ENCODE assay signal across 20 mouse cellular contexts in genomic region chr11:95026849-95027248, GRCm38 (mm10). TPM values are rescaled to one million over a fixed set of nuclear protein-coding genes. Genes with fewer than 3 reads are reported as not detected.
A peak's percentile ranks its signal among the peaks of the same experiment; 100 is the strongest.
DNase-seq lines count a peak whose midpoint lies in the region; ATAC-seq and TF ChIP-seq lines count a peak whose summit lies in the region.
"Had no signal": no experiment of that assay in that cellular context is flagged by ENCODE, and none has a peak within 500 bp of the region (broad histone marks: within the 10 kb centered on the region; RNA-seq: fewer than 3 reads in every experiment).

No protein-coding gene starts in this region.

- TF ChIP-seq CTCF in midbrain, postnatal 0 days (IDR thresholded peaks at IDR 0.05) = no peak

- no peak for DNase-seq in liver
- DNase-seq in midbrain, postnatal 0 days (ENCODE audit: low spot score) = no peak
- DNase-seq in midbrain, embryonic 10.5 days (ENCODE audit: low spot score) = no peak
- DNase-seq in left cerebral cortex, adult 18-20 months (ENCODE audit: low spot score in 2 of 2) = no peak
- DNase-seq: adrenal gland, postnatal 10 days; cerebellum, adult 11-12 months; cerebellum, adult 9-11 months; cerebellum, postnatal 36 days; forebrain, postnatal 0 days; gastrocnemius, postnatal 14 days had no signal

- TF ChIP-seq POLR2A in myocyte (IDR thresholded peaks at IDR 0.05; ENCODE audit: insufficient read length, low read depth) = no peak

- no peaks in the 10 kb centered on the region for H3K9me3 ChIP-seq in forebrain, embryonic 12.5 days
- H3K9me3 ChIP-seq in forebrain, embryonic 16.5 days (ENCODE audit: control insufficient read depth, low read length) = no peaks in the 10 kb centered on the region
- no peaks in the 10 kb centered on the region for H3K9me3 ChIP-seq in liver, embryonic 12.5 days (replicated peaks)
- H3K9me3 ChIP-seq in midbrain, postnatal 0 days (ENCODE audit: low read length) = no peaks in the 10 kb centered on the region
- H3K9me3 ChIP-seq in midbrain, embryonic 10.5 days (replicated peaks) = no peaks in the 10 kb centered on the region
- H3K9me3 ChIP-seq: G1E; heart, embryonic 12.5 days; hindbrain, embryonic 10.5 days had no signal

- peaks cover 46% of the 10 kb centered on the region for H3K36me3 ChIP-seq in forebrain, embryonic 12.5 days (replicated peaks)
- H3K36me3 ChIP-seq in forebrain, embryonic 16.5 days (ENCODE audit: control insufficient read depth, insufficient read depth) = peaks cover 18% of the 10 kb centered on the region
- peaks cover 45% of the 10 kb centered on the region for H3K36me3 ChIP-seq in liver, embryonic 12.5 days
- H3K36me3 ChIP-seq in midbrain, postnatal 0 days (ENCODE audit: insufficient read depth, low read length) = peaks cover 40% of the 10 kb centered on the region
- peaks cover 44% of the 10 kb centered on the region for H3K36me3 ChIP-seq in midbrain, embryonic 10.5 days
- H3K36me3 ChIP-seq in myocyte (ENCODE audit: control insufficient read depth, insufficient read depth) = no peaks in the 10 kb centered on the region

- no peak overlapping the region for H3K9ac ChIP-seq in forebrain, embryonic 12.5 days
- no peak overlapping the region for H3K9ac ChIP-seq in forebrain, embryonic 16.5 days (replicated peaks; ENCODE audit: low read depth, low read length)
- H3K9ac ChIP-seq in liver, embryonic 12.5 days = no peak overlapping the region
- no peak overlapping the region for H3K9ac ChIP-seq in midbrain, postnatal 0 days (replicated peaks; ENCODE audit: low read length, poor library complexity, severe bottlenecking)
- H3K9ac ChIP-seq: forebrain, postnatal 0 days; heart, embryonic 12.5 days had no signal

- WGBS in forebrain, embryonic 12.5 days = 92% methylated on average over 6 of the region's 6 CpGs
- WGBS in forebrain, embryonic 16.5 days = 90% methylated on average over 6 of the region's 6 CpGs
- 85% methylated on average over 6 of the region's 6 CpGs for WGBS in liver, embryonic 12.5 days (ENCODE audit: insufficient replicate concordance)
- WGBS in midbrain, postnatal 0 days = 80% methylated on average over 6 of the region's 6 CpGs
- WGBS in midbrain, embryonic 10.5 days = 86% methylated on average over 6 of the region's 6 CpGs

- H3ac ChIP-seq in myocyte (ENCODE audit: control insufficient read depth, insufficient read length) = no peak overlapping the region

- no peak for ATAC-seq in forebrain, embryonic 12.5 days (ENCODE audit: low FRiP score)
- no peak for ATAC-seq in forebrain, embryonic 16.5 days
- no peak for ATAC-seq in liver, embryonic 12.5 days
- ATAC-seq in midbrain, postnatal 0 days (ENCODE audit: low FRiP score) = 0 out of 2 replicates have a peak, but pooled peaks have one; percentile 9
- ATAC-seq: forebrain, postnatal 0 days; inflammation-experienced regulatory T-cells, adult 6 months had no signal

- no peak overlapping the region for H3K4me3 ChIP-seq in forebrain, embryonic 12.5 days (replicated peaks)
- no peak overlapping the region for H3K4me3 ChIP-seq in forebrain, embryonic 16.5 days (replicated peaks; ENCODE audit: low read length)
- no peak overlapping the region for H3K4me3 ChIP-seq in liver, embryonic 12.5 days
- no peak overlapping the region for H3K4me3 ChIP-seq in midbrain, postnatal 0 days (ENCODE audit: low read depth, low read length)
- H3K4me3 ChIP-seq in midbrain, embryonic 10.5 days = no peak overlapping the region
- H3K4me3 ChIP-seq in myocyte = no peak overlapping the region
- H3K4me3 ChIP-seq: heart, embryonic 12.5 days; hindbrain, embryonic 10.5 days had no signal

- H3K27me3 ChIP-seq in forebrain, embryonic 12.5 days = 0 out of 2 replicates have a peak, but pooled peaks cover 3% of the 10 kb centered on the region
- no peaks in the 10 kb centered on the region for H3K27me3 ChIP-seq in forebrain, embryonic 16.5 days (replicated peaks; ENCODE audit: control insufficient read depth, insufficient read depth, low read length)
- H3K27me3 ChIP-seq in liver, embryonic 12.5 days (replicated peaks) = peaks cover 8% of the 10 kb centered on the region; the same call in 1 of the 2 replicates
- no peaks in the 10 kb centered on the region for H3K27me3 ChIP-seq in midbrain, postnatal 0 days (ENCODE audit: insufficient read depth, low read length)
- H3K27me3 ChIP-seq in midbrain, embryonic 10.5 days (ENCODE audit: low read depth, poor library complexity, severe bottlenecking) = no peaks in the 10 kb centered on the region
- H3K27me3 ChIP-seq in myocyte (ENCODE audit: control insufficient read depth, insufficient read depth, insufficient read length) = no peaks in the 10 kb centered on the region

- no peaks in the 10 kb centered on the region for H3K79me2 ChIP-seq in myocyte (ENCODE audit: control insufficient read depth, insufficient read depth)

- peaks cover 9% of the 10 kb centered on the region for H3K4me1 ChIP-seq in forebrain, embryonic 12.5 days
- H3K4me1 ChIP-seq in forebrain, embryonic 16.5 days (replicated peaks; ENCODE audit: control insufficient read depth, insufficient read depth, low read length) = peaks cover 16% of the 10 kb centered on the region
- H3K4me1 ChIP-seq in liver, embryonic 12.5 days = peaks cover 29% of the 10 kb centered on the region
- H3K4me1 ChIP-seq in midbrain, postnatal 0 days (ENCODE audit: insufficient read depth, low read length) = no peaks in the 10 kb centered on the region
- peaks cover 18% of the 10 kb centered on the region for H3K4me1 ChIP-seq in midbrain, embryonic 10.5 days
- H3K4me1 ChIP-seq: heart, embryonic 12.5 days had no signal

- H3K27ac ChIP-seq in forebrain, embryonic 12.5 days = 0 out of 2 replicates have a peak overlapping the region, but pooled peaks have one; percentile 2
- H3K27ac ChIP-seq in forebrain, embryonic 16.5 days (ENCODE audit: low read length) = no peak overlapping the region
- H3K27ac ChIP-seq in liver, embryonic 12.5 days = 0 out of 2 replicates have a peak overlapping the region, but pooled peaks have one; percentile 5
- H3K27ac ChIP-seq in midbrain, postnatal 0 days (ENCODE audit: low read depth, low read length) = no peak overlapping the region
- H3K27ac ChIP-seq in midbrain, embryonic 10.5 days (replicated peaks) = no peak overlapping the region
- H3K27ac ChIP-seq: hindbrain, embryonic 10.5 days had no signal

- no peak overlapping the region for H3K4me2 ChIP-seq in forebrain, embryonic 12.5 days
- H3K4me2 ChIP-seq in forebrain, embryonic 16.5 days (ENCODE audit: low read length) = no peak overlapping the region
- no peak overlapping the region for H3K4me2 ChIP-seq in liver, embryonic 12.5 days
- no peak overlapping the region for H3K4me2 ChIP-seq in midbrain, postnatal 0 days (ENCODE audit: low read depth, low read length, poor library complexity, severe bottlenecking)
- H3K4me2 ChIP-seq in myocyte (ENCODE audit: low read depth) = no peak overlapping the region
- H3K4me2 ChIP-seq: heart, embryonic 12.5 days had no signal

RNA-seq across cellular contexts. Expression of gene Pdk2, which starts 14.3 kb away (rescaled TPM):
- polyA plus RNA-seq in forebrain, embryonic 12.5 days (2016; fragmentation: Nextera tagmentation; extraction: Ambion mirVana) = 17.3 and 19.4 TPM in 2 replicates
- 27.6 and 29.2 TPM in 2 replicates for polyA plus RNA-seq in forebrain, embryonic 16.5 days (2015; fragmentation: Nextera tagmentation; extraction: Ambion mirVana)
- polyA plus RNA-seq in liver, embryonic 12.5 days (2016; fragmentation: Nextera tagmentation; extraction: Ambion mirVana) = 10.0 and 11.0 TPM in 2 replicates
- 14.1 and 18.1 TPM in 2 replicates for total RNA-seq in midbrain, postnatal 0 days (2014; rRNA removed)
- polyA plus RNA-seq in midbrain, postnatal 0 days (2015; fragmentation: Nextera tagmentation; extraction: Ambion mirVana) = 30.8 and 32.7 TPM in 2 replicates
- polyA plus RNA-seq in midbrain, embryonic 10.5 days (2016; fragmentation: Nextera tagmentation; extraction: Ambion mirVana) = 9.7 and 15.3 TPM in 2 replicates
- 33.3 TPM for polyA plus RNA-seq in myocyte (2012; fragmentation: generic; extraction: Trizol)
- total RNA-seq in left cerebral cortex, adult 18-20 months (2021) = 100 to 1,000 TPM; 116 to 128 TPM

RNA-seq across cellular contexts. Expression of gene Samd14, which starts 17.2 kb away (rescaled TPM):
- 80.5 and 86.7 TPM in 2 replicates for polyA plus RNA-seq in forebrain, embryonic 12.5 days (2016; fragmentation: Nextera tagmentation; extraction: Ambion mirVana)
- 123 and 134 TPM in 2 replicates for polyA plus RNA-seq in forebrain, embryonic 16.5 days (2015; fragmentation: Nextera tagmentation; extraction: Ambion mirVana)
- 53.8 and 56.7 TPM in 2 replicates for polyA plus RNA-seq in liver, embryonic 12.5 days (2016; fragmentation: Nextera tagmentation; extraction: Ambion mirVana)
- total RNA-seq in midbrain, postnatal 0 days (2014; rRNA removed) = 221 and 243 TPM in 2 replicates
- polyA plus RNA-seq in midbrain, postnatal 0 days (2015; fragmentation: Nextera tagmentation; extraction: Ambion mirVana) = 158 and 161 TPM in 2 replicates
- 40.8 and 58.6 TPM in 2 replicates for polyA plus RNA-seq in midbrain, embryonic 10.5 days (2016; fragmentation: Nextera tagmentation; extraction: Ambion mirVana)
- 14.4 TPM for polyA plus RNA-seq in myocyte (2012; fragmentation: generic; extraction: Trizol)
- total RNA-seq in left cerebral cortex, adult 18-20 months (2021) = 10 to 100 TPM; 25.8 to 33.7 TPM

RNA-seq across cellular contexts. Expression of gene Ppp1r9b, which starts 36.0 kb away (rescaled TPM):
- polyA plus RNA-seq in forebrain, embryonic 12.5 days (2016; fragmentation: Nextera tagmentation; extraction: Ambion mirVana) = 16.6 and 17.7 TPM in 2 replicates
- polyA plus RNA-seq in forebrain, embryonic 16.5 days (2015; fragmentation: Nextera tagmentation; extraction: Ambion mirVana) = 22.0 and 22.4 TPM in 2 replicates
- polyA plus RNA-seq in liver, embryonic 12.5 days (2016; fragmentation: Nextera tagmentation; extraction: Ambion mirVana) = 13.4 and 14.1 TPM in 2 replicates
- total RNA-seq in midbrain, postnatal 0 days (2014; rRNA removed) = 179 and 217 TPM in 2 replicates
- 18.2 and 20.4 TPM in 2 replicates for polyA plus RNA-seq in midbrain, postnatal 0 days (2015; fragmentation: Nextera tagmentation; extraction: Ambion mirVana)
- 8.6 and 9.0 TPM in 2 replicates for polyA plus RNA-seq in midbrain, embryonic 10.5 days (2016; fragmentation: Nextera tagmentation; extraction: Ambion mirVana)
- polyA plus RNA-seq in myocyte (2012; fragmentation: generic; extraction: Trizol) = 42.4 TPM
- 100 to 1,000 TPM; 737 to 747 TPM for total RNA-seq in left cerebral cortex, adult 18-20 months (2021)

RNA-seq across cellular contexts. Expression of gene Itga3, which starts 49.8 kb away (rescaled TPM):
- 3.8 and 5.2 TPM in 2 replicates for polyA plus RNA-seq in forebrain, embryonic 12.5 days (2016; fragmentation: Nextera tagmentation; extraction: Ambion mirVana)
- 6.3 and 8.5 TPM in 2 replicates for polyA plus RNA-seq in forebrain, embryonic 16.5 days (2015; fragmentation: Nextera tagmentation; extraction: Ambion mirVana)
- 2.8 and 3.6 TPM in 2 replicates for polyA plus RNA-seq in liver, embryonic 12.5 days (2016; fragmentation: Nextera tagmentation; extraction: Ambion mirVana)
- total RNA-seq in midbrain, postnatal 0 days (2014; rRNA removed) = 33.2 and 38.3 TPM in 2 replicates
- 11.2 and 12.3 TPM in 2 replicates for polyA plus RNA-seq in midbrain, postnatal 0 days (2015; fragmentation: Nextera tagmentation; extraction: Ambion mirVana)
- polyA plus RNA-seq in midbrain, embryonic 10.5 days (2016; fragmentation: Nextera tagmentation; extraction: Ambion mirVana) = 5.1 and 5.4 TPM in 2 replicates
- 19.9 TPM for polyA plus RNA-seq in myocyte (2012; fragmentation: generic; extraction: Trizol)
- total RNA-seq in left cerebral cortex, adult 18-20 months (2021) = 10 to 100 TPM; 17.2 to 19.3 TPM
- total RNA-seq: granulocyte monocyte progenitor cell, adult 5-6 weeks had no signal
- polyA plus RNA-seq: G1E had no signal

RNA-seq across cellular contexts. Expression of gene Sgca, which starts 50.7 kb away (rescaled TPM):
- not detected in 2 replicates for polyA plus RNA-seq in forebrain, embryonic 12.5 days (2016; fragmentation: Nextera tagmentation; extraction: Ambion mirVana)
- polyA plus RNA-seq in forebrain, embryonic 16.5 days (2015; fragmentation: Nextera tagmentation; extraction: Ambion mirVana) = 0.19 and 0.58 TPM in 2 replicates
- polyA plus RNA-seq in liver, embryonic 12.5 days (2016; fragmentation: Nextera tagmentation; extraction: Ambion mirVana) = 0.17 TPM in 1 of 2 replicates, not detected in the other
- total RNA-seq in midbrain, postnatal 0 days (2014; rRNA removed) = not detected in 2 replicates
- polyA plus RNA-seq in midbrain, postnatal 0 days (2015; fragmentation: Nextera tagmentation; extraction: Ambion mirVana) = 0.29 and 0.39 TPM in 2 replicates
- 0.20 TPM in 1 of 2 replicates, not detected in the other for polyA plus RNA-seq in midbrain, embryonic 10.5 days (2016; fragmentation: Nextera tagmentation; extraction: Ambion mirVana)
- 303 TPM for polyA plus RNA-seq in myocyte (2012; fragmentation: generic; extraction: Trizol)
- not detected for total RNA-seq in left cerebral cortex, adult 18-20 months (2021)
- total RNA-seq: forebrain, postnatal 0 days; granulocyte monocyte progenitor cell, adult 5-6 weeks had no signal
- polyA plus RNA-seq: forebrain, embryonic 11.5 days; G1E; inflammation-experienced regulatory T-cells, adult 6 months had no signal

Comparison
In these comparisons a context has a peak if more than half of its experiments do, and no peak if none do; other contexts are left out.
1. H3K27ac ChIP-seq: peak in forebrain, embryonic 12.5 days (single experiment) and liver, embryonic 12.5 days (single experiment); none in forebrain, embryonic 16.5 days (single experiment), midbrain, postnatal 0 days (single experiment) and midbrain, embryonic 10.5 days (single experiment).